Mouse (Mus musculus): ENCODE data around the gene Rsf1. TPM values are rescaled to one million over a fixed set of nuclear protein-coding genes. Genes with fewer than 3 reads are reported as not detected.

Rsf1 gene
- polyA plus RNA-seq, 1 experiment from 2014 or later = 29.2 TPM

- Histone ChIP-seq H3K4me3 (ENCODE audit: low read depth, low read length) (no peak overlapping the region), H3K4me2 (ENCODE audit: low read depth, severe bottlenecking) (no peak overlapping the region), H3K4me1 (ENCODE audit: control insufficient read depth, insufficient read depth, low read length) (no peaks in the 10 kb centered on the region), H3K36me3 (ENCODE audit: control insufficient read depth, insufficient read depth, low read length) (no peaks in the 10 kb centered on the region), H3K27ac (replicated peaks; ENCODE audit: low read depth, low read length) (no peak overlapping the region), H3K9me3 (ENCODE audit: control insufficient read depth, low read length) (no peaks in the 10 kb centered on the region), H3K27me3 (ENCODE audit: control insufficient read depth, insufficient read depth, low read length) (no peaks in the 10 kb centered on the region), H3K9ac (ENCODE audit: low read length) (no peak overlapping the region)
- 80% methylated on average over 3 of the region's 3 CpGs for WGBS
- ATAC-seq (ENCODE audit: insufficient number of reproducible peaks, low FRiP score, low TSS enrichment, low read depth) (no peak), DNase-seq (ENCODE audit: low spot score) (no peak)
Measured at GRCm38 (mm10) chr7:97730427-97730826, 150.7 kb downstream of the Rsf1 start.

GRCm38 (mm10) chr7:97733606-97734005 is 153.9 kb downstream of the Rsf1 start:
- H3K9ac ChIP-seq (ENCODE audit: low read length) = no peak overlapping the region
- H3K9me3 ChIP-seq (ENCODE audit: control insufficient read depth, low read length) = no peaks in the 10 kb centered on the region
- no peaks in the 10 kb centered on the region for H3K36me3 ChIP-seq (ENCODE audit: control insufficient read depth, insufficient read depth, low read length)
- H3K27me3 ChIP-seq (ENCODE audit: control insufficient read depth, insufficient read depth, low read length) = no peaks in the 10 kb centered on the region
- no peaks in the 10 kb centered on the region for H3K4me1 ChIP-seq (ENCODE audit: control insufficient read depth, insufficient read depth, low read length)
- DNase-seq (ENCODE audit: low spot score) = no peak
- no peak overlapping the region for H3K27ac ChIP-seq (replicated peaks; ENCODE audit: low read depth, low read length)
- no peak overlapping the region for H3K4me2 ChIP-seq (ENCODE audit: low read depth, severe bottlenecking)
- ATAC-seq (ENCODE audit: insufficient number of reproducible peaks, low FRiP score, low TSS enrichment, low read depth) = no peak
- WGBS = 86% methylated on average over 5 of the region's 5 CpGs
- no peak overlapping the region for H3K4me3 ChIP-seq (ENCODE audit: low read depth, low read length)

- Histone ChIP-seq H3K9me3 (ENCODE audit: control insufficient read depth, low read length) (no peaks in the 10 kb centered on the region), H3K4me1 (ENCODE audit: control insufficient read depth, insufficient read depth, low read length) (no peaks in the 10 kb centered on the region), H3K4me3 (ENCODE audit: low read depth, low read length) (no peak overlapping the region), H3K36me3 (ENCODE audit: control insufficient read depth, insufficient read depth, low read length) (no peaks in the 10 kb centered on the region), H3K27ac (replicated peaks; ENCODE audit: low read depth, low read length) (no peak overlapping the region), H3K9ac (ENCODE audit: low read length) (no peak overlapping the region), H3K27me3 (ENCODE audit: control insufficient read depth, insufficient read depth, low read length) (no peaks in the 10 kb centered on the region), H3K4me2 (ENCODE audit: low read depth, severe bottlenecking) (no peak overlapping the region)
- WGBS = 88% methylated on average over 8 of the region's 8 CpGs
- no peak for ATAC-seq (ENCODE audit: insufficient number of reproducible peaks, low FRiP score, low TSS enrichment, low read depth)
- DNase-seq (ENCODE audit: low spot score) = no peak
Measured at GRCm38 (mm10) chr7:97735021-97735420, 155.3 kb downstream of the Rsf1 start.

GRCm38 (mm10) chr7:97735886-97736420 is 156.3 kb downstream of the Rsf1 start:
- Histone ChIP-seq H3K36me3 (ENCODE audit: control insufficient read depth, insufficient read depth, low read length) (no peaks in the 10 kb centered on the region), H3K4me3 (ENCODE audit: low read depth, low read length) (no peak overlapping the region), H3K9ac (ENCODE audit: low read length) (no peak overlapping the region), H3K27ac (replicated peaks; ENCODE audit: low read depth, low read length) (no peak overlapping the region), H3K4me1 (ENCODE audit: control insufficient read depth, insufficient read depth, low read length) (no peaks in the 10 kb centered on the region), H3K27me3 (ENCODE audit: control insufficient read depth, insufficient read depth, low read length) (no peaks in the 10 kb centered on the region), H3K4me2 (ENCODE audit: low read depth, severe bottlenecking) (no peak overlapping the region), H3K9me3 (ENCODE audit: control insufficient read depth, low read length) (no peaks in the 10 kb centered on the region)
- WGBS = 66% methylated on average over 4 of the region's 4 CpGs
- ATAC-seq (ENCODE audit: insufficient number of reproducible peaks, low FRiP score, low TSS enrichment, low read depth) (no peak), DNase-seq (ENCODE audit: low spot score) (no peak)

GRCm38 (mm10) chr7:97737256-97737637 is 157.6 kb downstream of the Rsf1 start:
- Histone ChIP-seq H3K4me2 (ENCODE audit: low read depth, severe bottlenecking) (peak overlapping the region; percentile 76), H3K4me3 (ENCODE audit: low read depth, low read length) (peak overlapping the region; percentile 51), H3K27ac (replicated peaks; ENCODE audit: low read depth, low read length) (no peak overlapping the region), H3K36me3 (ENCODE audit: control insufficient read depth, insufficient read depth, low read length) (no peaks in the 10 kb centered on the region), H3K9ac (ENCODE audit: low read length) (no peak overlapping the region), H3K27me3 (ENCODE audit: control insufficient read depth, insufficient read depth, low read length) (no peaks in the 10 kb centered on the region), H3K4me1 (ENCODE audit: control insufficient read depth, insufficient read depth, low read length) (no peaks in the 10 kb centered on the region), H3K9me3 (ENCODE audit: control insufficient read depth, low read length) (no peaks in the 10 kb centered on the region)
- no peak for DNase-seq (ENCODE audit: low spot score)
- ATAC-seq (ENCODE audit: insufficient number of reproducible peaks, low FRiP score, low TSS enrichment, low read depth) = no peak
- WGBS = 14% methylated on average over 12 of the region's 12 CpGs

- Histone ChIP-seq H3K9ac (ENCODE audit: low read length) (peak within 1 kb of the TSS; percentile 58), H3K4me3 (ENCODE audit: low read depth, low read length) (peak within 1 kb of the TSS; percentile 51), H3K27me3 (ENCODE audit: control insufficient read depth, insufficient read depth, low read length) (no peaks in the 10 kb centered on the region), H3K4me2 (ENCODE audit: low read depth, severe bottlenecking) (peak within 1 kb of the TSS; percentile 76), H3K4me1 (ENCODE audit: control insufficient read depth, insufficient read depth, low read length) (no peaks in the 10 kb centered on the region), H3K9me3 (ENCODE audit: control insufficient read depth, low read length) (no peaks in the 10 kb centered on the region), H3K36me3 (ENCODE audit: control insufficient read depth, insufficient read depth, low read length) (no peaks in the 10 kb centered on the region), H3K27ac (replicated peaks; ENCODE audit: low read depth, low read length) (no peak within 1 kb of the TSS)
- peak; percentile 97 for ATAC-seq (ENCODE audit: insufficient number of reproducible peaks, low FRiP score, low TSS enrichment, low read depth)
- DNase-seq (ENCODE audit: low spot score) = peak; percentile 89
- WGBS = under 1% methylated on average over 58 of the region's 64 CpGs
Measured at GRCm38 (mm10) chr7:97737638-97738456, 158.2 kb downstream of the Rsf1 start, which contains the start of gene Aqp11. Aqp11 (minus strand) TSS chr7:97738289.

- Histone ChIP-seq H3K4me2 (ENCODE audit: low read depth, severe bottlenecking) (no peak overlapping the region), H3K4me3 (ENCODE audit: low read depth, low read length) (no peak overlapping the region), H3K9me3 (ENCODE audit: control insufficient read depth, low read length) (no peaks in the 10 kb centered on the region), H3K36me3 (ENCODE audit: control insufficient read depth, insufficient read depth, low read length) (no peaks in the 10 kb centered on the region), H3K27ac (replicated peaks; ENCODE audit: low read depth, low read length) (no peak overlapping the region), H3K9ac (ENCODE audit: low read length) (no peak overlapping the region), H3K4me1 (ENCODE audit: control insufficient read depth, insufficient read depth, low read length) (no peaks in the 10 kb centered on the region), H3K27me3 (ENCODE audit: control insufficient read depth, insufficient read depth, low read length) (no peaks in the 10 kb centered on the region)
- WGBS = 66% methylated on average over 10 of the region's 10 CpGs
- DNase-seq (ENCODE audit: low spot score) (no peak), ATAC-seq (ENCODE audit: insufficient number of reproducible peaks, low FRiP score, low TSS enrichment, low read depth) (no peak)
Measured at GRCm38 (mm10) chr7:97740948-97741347, 161.3 kb downstream of the Rsf1 start.

- no peak overlapping the region for H3K4me2 ChIP-seq (ENCODE audit: low read depth, severe bottlenecking)
- WGBS = 50% methylated on average over 1 of the region's 1 CpGs
- no peaks in the 10 kb centered on the region for H3K36me3 ChIP-seq (ENCODE audit: control insufficient read depth, insufficient read depth, low read length)
- no peak overlapping the region for H3K4me3 ChIP-seq (ENCODE audit: low read depth, low read length)
- no peak for DNase-seq (ENCODE audit: low spot score)
- no peak overlapping the region for H3K27ac ChIP-seq (replicated peaks; ENCODE audit: low read depth, low read length)
- H3K4me1 ChIP-seq (ENCODE audit: control insufficient read depth, insufficient read depth, low read length) = no peaks in the 10 kb centered on the region
- H3K27me3 ChIP-seq (ENCODE audit: control insufficient read depth, insufficient read depth, low read length) = no peaks in the 10 kb centered on the region
- no peaks in the 10 kb centered on the region for H3K9me3 ChIP-seq (ENCODE audit: control insufficient read depth, low read length)
- H3K9ac ChIP-seq (ENCODE audit: low read length) = no peak overlapping the region
- ATAC-seq (ENCODE audit: insufficient number of reproducible peaks, low FRiP score, low TSS enrichment, low read depth) = no peak
Measured at GRCm38 (mm10) chr7:97741756-97742291, 162.1 kb downstream of the Rsf1 start.
